Mouse (Mus musculus) testis, adult 2 months (tissue): Measurements from ENCODE around the gene Magi1.

ENCODE experiments used
- CTCF ChIP-seq: fragments of 200-500 bp; IDR thresholded peaks from 2 replicates; pipeline ENCODE4 v1.5.1; 2012; ENCODE audit warnings: low read depth, mild to moderate bottlenecking, inconsistent platforms, low read length, moderate library complexity; ENCODE audit not compliant: control insufficient read depth, insufficient read depth, insufficient replicate concordance
- POLR2A ChIP-seq: fragments of 200-500 bp; IDR thresholded peaks from 2 replicates; pipeline ENCODE4 v1.6.1; 2012; ENCODE audit warnings: low read depth, mild to moderate bottlenecking, inconsistent platforms, low read length, moderate library complexity; ENCODE audit not compliant: control insufficient read depth

- no peak for TF ChIP-seq CTCF
- TF ChIP-seq POLR2A = no peak
These were observed 438.6 kb downstream of the Magi1 start for GRCm38 (mm10) chr6:93845080-93845479.
